Mouse (Mus musculus) heart, adult 2 months (tissue): ENCODE results near the gene Crlf1. TPM values are rescaled to one million over a fixed set of nuclear protein-coding genes. Genes with fewer than 3 reads are reported as not detected.
A peak's percentile ranks its signal among the peaks of the same experiment; 100 is the strongest.
"Not testable (repeated sequence)": the region's sequence is repeated elsewhere in the genome, so short reads cannot be mapped to it uniquely, and the experiment has no call there.

Experiments used
- DNase-seq, 2 experiments: peaks; one replicate each; pipeline ENCODE4 v3.0.0; 2021
- H3K27ac ChIP-seq: fragments of 200-600 bp; 2 replicates; pipeline ENCODE4 v1.8.1; 2022
- H3K27me3 ChIP-seq: fragments of 200-500 bp; 2 replicates; pipeline ENCODE4 v1.6.1; 2012; ENCODE audit warnings: mild to moderate bottlenecking, low read length, inconsistent platforms, mixed read lengths; ENCODE audit not compliant: control insufficient read depth, insufficient read depth
- H3K36me3 ChIP-seq: fragments of 200-500 bp; 2 replicates; pipeline ENCODE4 v1.6.1; 2012; ENCODE audit warnings: low read length, inconsistent platforms; ENCODE audit not compliant: control insufficient read depth, insufficient read depth
- H3K4me1 ChIP-seq: fragments of 200-500 bp; 2 replicates; pipeline ENCODE4 v1.6.1; 2011; ENCODE audit warnings: low read length; ENCODE audit not compliant: control insufficient read depth, insufficient read depth
- H3K4me3 ChIP-seq: fragments of 200-600 bp; 2 replicates; pipeline ENCODE4 v1.8.1; 2022
- H3K79me2 ChIP-seq: fragments of 200-500 bp; replicated peaks from 2 replicates; pipeline ENCODE4 v1.6.1; 2012; ENCODE audit warnings: mild to moderate bottlenecking, inconsistent platforms, low read length, moderate library complexity, mixed read lengths; ENCODE audit not compliant: control insufficient read depth, insufficient read depth
- H3K9ac ChIP-seq: fragments of 200-500 bp; 2 replicates; pipeline ENCODE4 v1.6.1; 2012; ENCODE audit warnings: low read depth, mild to moderate bottlenecking, control low read depth, inconsistent platforms, low read length, mixed read lengths
- CTCF ChIP-seq: fragments of 200-600 bp; IDR thresholded peaks from 2 replicates; pipeline ENCODE4 v1.8.1; 2022; ENCODE audit warnings: antibody characterized with exemption, mild to moderate bottlenecking, moderate library complexity
- EP300 ChIP-seq: fragments of 200-500 bp; IDR thresholded peaks from 2 replicates; pipeline ENCODE4 v1.6.1; 2011; ENCODE audit warnings: low read depth, low read length, control low read depth; ENCODE audit not compliant: insufficient read depth
- POLR2A ChIP-seq: fragments of 200-500 bp; IDR thresholded peaks from 2 replicates; pipeline ENCODE4 v1.6.1; 2011; ENCODE audit warnings: mild to moderate bottlenecking, low read depth, low read length, control low read depth; ENCODE audit not compliant: insufficient read depth
- WGBS: fragments of 180-500 bp; shearing (Covaris S2); methylation state at CpG from one replicate; pipeline ENCODE4 v1.1.7; 2018; 5-methylcytosine and 5-hydroxymethylcytosine counted together
- intact Hi-C: fragments of 180-260 bp; cut with DNase I; formaldehyde crosslinking; loops from one replicate; pipeline ENCODE4 v1.15.1; 2025
- polyA plus RNA-seq: library from polyadenylated mRNA; depleted of rRNA; stranded (reverse); fragments of >200 nt; gene quantifications from 2 replicates; pipeline ENCODE4 v1.2.3, GENCODE M21; 2012
- total RNA-seq, 2 experiments: library from RNA; stranded (reverse); gene quantifications; 2 replicates each; pipeline ENCODE4 v1.2.3; 2021

The Crlf1 gene
- total and polyA plus RNA-seq, 3 experiments = 0.68 to 2.3 (median 0.89) TPM

- Histone ChIP-seq H3K4me3 (peak overlapping the region; percentile 68), H3K27me3 (no peaks in the 10 kb centered on the region), H3K36me3 (peaks cover 2% of the 10 kb centered on the region; the same call in 1 of the 2 replicates), H3K79me2 (peaks cover 3% of the 10 kb centered on the region), H3K9ac (peak overlapping the region; percentile 85), H3K4me1 (peaks cover 15% of the 10 kb centered on the region), H3K27ac (peak overlapping the region; percentile 87)
- TF ChIP-seq POLR2A (0 out of 2 replicates have a peak, but pooled peaks have one; percentile 11), EP300 (no peak), CTCF (no peak)
- DNase-seq = no peak
- intact Hi-C loops = no loop called here
- 6% methylated on average over 25 of the region's 25 CpGs for WGBS
These were observed 16.5 kb downstream of the Crlf1 start for GRCm38 (mm10) chr8:70509281-70509952.

GRCm38 (mm10) chr8:70510228-70510915, 17.4 kb downstream of the Crlf1 start, which contains the start of gene Uba52:
TSS of gene Uba52 (minus strand) at chr8:70510801.
- TF ChIP-seq CTCF = no peak
- TF ChIP-seq EP300 = peak; percentile 80; the same call in 1 of the 2 replicates
- peak; percentile 94 for TF ChIP-seq POLR2A
- intact Hi-C loops = loop anchor here (1.0 kb wide), 1 partner anchor 13 kb away; no protein-coding TSS in a partner anchor
- DNase-seq = peak; percentile 97 to 98
- peak within 1 kb of the TSS; percentile 68 for H3K4me3 ChIP-seq
- H3K79me2 ChIP-seq = peaks cover 3% of the 10 kb centered on the region
- WGBS = under 1% methylated on average over 74 of the region's 74 CpGs
- H3K4me1 ChIP-seq = peaks cover 12% of the 10 kb centered on the region
- H3K9ac ChIP-seq = peak within 1 kb of the TSS; percentile 85
- H3K36me3 ChIP-seq = peaks cover 2% of the 10 kb centered on the region; the same call in 1 of the 2 replicates
- peak within 1 kb of the TSS; percentile 87 for H3K27ac ChIP-seq
- no peaks in the 10 kb centered on the region for H3K27me3 ChIP-seq

- intact Hi-C loops, DNase-seq, H3K9ac ChIP-seq, H3K79me2 ChIP-seq, H3K36me3 ChIP-seq, H3K27me3 ChIP-seq, H3K4me1 ChIP-seq: not testable (repeated sequence)
- WGBS = 68% methylated on average over 6 of the region's 6 CpGs
- Histone ChIP-seq H3K4me3 (peak overlapping the region; percentile 68), H3K27ac (peak overlapping the region; percentile 87)
These were observed 18.2 kb downstream of the Crlf1 start for GRCm38 (mm10) chr8:70511174-70511573.

DNA sequence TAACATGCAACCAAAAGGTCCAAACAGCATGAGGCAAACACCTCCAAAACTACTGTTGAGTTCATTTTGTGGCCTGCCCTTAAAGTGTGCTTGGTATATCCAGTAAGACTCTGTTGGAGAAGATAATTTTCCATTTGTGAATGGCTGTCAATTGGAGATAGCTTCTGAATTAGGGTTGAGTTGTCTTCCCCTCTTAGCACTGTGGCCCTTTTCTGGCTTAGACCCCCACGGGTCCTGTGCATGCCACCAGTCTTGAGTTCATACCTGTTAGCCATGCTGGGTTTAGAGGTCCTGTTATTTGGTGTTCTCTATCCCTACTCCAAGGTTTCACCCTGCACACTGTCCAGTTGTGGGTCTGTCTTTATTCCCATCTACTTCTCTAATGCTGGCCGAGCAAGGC, 18.8 kb downstream of the Crlf1 start:
- Histone ChIP-seq H3K4me3 (no peak overlapping the region), H3K4me1 (peaks cover 6% of the 10 kb centered on the region), H3K9ac (no peak overlapping the region), H3K36me3 (peaks cover 2% of the 10 kb centered on the region; the same call in 1 of the 2 replicates), H3K27me3 (no peaks in the 10 kb centered on the region), H3K27ac (no peak overlapping the region), H3K79me2 (peaks cover 3% of the 10 kb centered on the region)
- TF ChIP-seq EP300 (no peak), POLR2A (no peak), CTCF (no peak)
- no peak for DNase-seq
- WGBS = 96% methylated on average over 2 of the region's 2 CpGs
- intact Hi-C loops = no loop called here

GRCm38 (mm10) chr8:70512253-70512903, 19.4 kb downstream of the Crlf1 start:
- 84% methylated on average over 11 of the region's 11 CpGs for WGBS

More at GRCm38 (mm10) chr8:70512253-70512903, 19.4 kb downstream of the Crlf1 start:
- DNase-seq = no peak
- intact Hi-C loops = no loop called here
- peaks cover 2% of the 10 kb centered on the region; the same call in 1 of the 2 replicates for H3K36me3 ChIP-seq
- peaks cover 6% of the 10 kb centered on the region for H3K4me1 ChIP-seq
- TF ChIP-seq POLR2A = no peak
- no peak overlapping the region for H3K9ac ChIP-seq
- H3K79me2 ChIP-seq = peaks cover 3% of the 10 kb centered on the region
- H3K4me3 ChIP-seq = no peak overlapping the region
- H3K27ac ChIP-seq = no peak overlapping the region
- no peaks in the 10 kb centered on the region for H3K27me3 ChIP-seq
